28 mouse cellular contexts compared by ENCODE assay signal in the genomic region with DNA sequence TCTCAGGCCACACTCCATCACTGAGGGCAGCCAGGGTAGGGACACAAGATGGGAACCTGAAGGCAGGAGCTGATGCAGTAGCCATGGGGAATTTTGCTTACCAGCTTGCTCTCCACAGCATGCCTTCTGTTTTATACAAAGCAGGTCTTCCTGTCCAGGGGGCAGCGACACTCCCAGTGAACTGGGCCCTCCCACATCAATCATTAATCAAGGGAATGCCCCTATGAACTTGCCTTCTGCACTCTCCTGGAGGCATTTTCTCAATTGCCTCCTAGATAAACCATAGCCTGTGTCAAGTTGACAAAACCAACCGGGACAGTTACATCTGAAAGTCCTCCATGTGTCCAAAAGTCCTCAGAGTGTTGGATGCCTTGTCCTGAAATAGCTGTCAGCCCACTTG. TPM values are rescaled to one million over a fixed set of nuclear protein-coding genes. Genes with fewer than 3 reads are reported as not detected.
DNase-seq lines count a peak whose midpoint lies in the region; ATAC-seq and TF ChIP-seq lines count a peak whose summit lies in the region.
"Had no signal": no experiment of that assay in that cellular context is flagged by ENCODE, and none has a peak within 500 bp of the region (broad histone marks: within the 10 kb centered on the region; RNA-seq: fewer than 3 reads in every experiment).

No protein-coding gene starts in this region.

- 15% methylated on average over 2 of the region's 2 CpGs for WGBS in intestine, embryonic 14.5 days
- 12% methylated on average over 2 of the region's 2 CpGs for WGBS in intestine, postnatal 0 days
- 15% methylated on average over 2 of the region's 2 CpGs for WGBS in kidney, embryonic 16.5 days
- 67% methylated on average over 2 of the region's 2 CpGs for WGBS in forebrain, embryonic 11.5 days

- no peaks in the 10 kb centered on the region for H3K4me1 ChIP-seq in intestine, embryonic 14.5 days (replicated peaks; ENCODE audit: control insufficient read depth, insufficient read depth, low read length)
- no peaks in the 10 kb centered on the region for H3K4me1 ChIP-seq in intestine, postnatal 0 days (replicated peaks; ENCODE audit: control insufficient read depth, insufficient read depth, low read length)
- H3K4me1 ChIP-seq in kidney, embryonic 16.5 days (ENCODE audit: insufficient read depth, low read length), result 0 out of 2 replicates have a peak, but pooled peaks cover 2% of the 10 kb centered on the region
- H3K4me1 ChIP-seq in forebrain, embryonic 11.5 days (replicated peaks; ENCODE audit: control insufficient read depth, insufficient read depth, low read length), result no peaks in the 10 kb centered on the region
- H3K4me1 ChIP-seq: embryonic facial prominence, embryonic 13.5 days; forebrain, embryonic 13.5 days; hindbrain, embryonic 15.5 days; limb, embryonic 12.5 days; lung, embryonic 15.5 days had no signal

- no peak overlapping the region for H3K27ac ChIP-seq in intestine, embryonic 14.5 days (ENCODE audit: low read depth)
- H3K27ac ChIP-seq in intestine, postnatal 0 days (ENCODE audit: low read depth, low read length), result no peak overlapping the region
- no peak overlapping the region for H3K27ac ChIP-seq in kidney, embryonic 16.5 days (ENCODE audit: low read length)
- no peak overlapping the region for H3K27ac ChIP-seq in forebrain, embryonic 11.5 days (ENCODE audit: low read depth, low read length)
- H3K27ac ChIP-seq: embryonic facial prominence, embryonic 13.5 days; forebrain, embryonic 13.5 days; heart, embryonic 10.5 days; hindbrain, embryonic 15.5 days; limb, embryonic 12.5 days; liver, embryonic 14.5 days; lung, embryonic 15.5 days; stomach, postnatal 0 days had no signal

- no peak overlapping the region for H3K9ac ChIP-seq in intestine, embryonic 14.5 days (ENCODE audit: low read length)
- H3K9ac ChIP-seq in intestine, postnatal 0 days (ENCODE audit: low read depth, low read length), result no peak overlapping the region
- H3K9ac ChIP-seq in kidney, embryonic 16.5 days (replicated peaks; ENCODE audit: low read length), result no peak overlapping the region
- H3K9ac ChIP-seq in forebrain, embryonic 11.5 days (ENCODE audit: low read length), result no peak overlapping the region
- H3K9ac ChIP-seq: embryonic facial prominence, embryonic 13.5 days; forebrain, embryonic 13.5 days; hindbrain, embryonic 15.5 days; limb, embryonic 12.5 days; liver, embryonic 14.5 days; lung, embryonic 15.5 days had no signal

- peak; percentile 71 for ATAC-seq in intestine, embryonic 14.5 days (replicated peaks; ENCODE audit: low FRiP score, low TSS enrichment, low read depth)
- peak; percentile 75 for ATAC-seq in intestine, postnatal 0 days
- ATAC-seq in kidney, embryonic 16.5 days (ENCODE audit: low FRiP score, low TSS enrichment), result peak; percentile 71; the same call in 1 of the 2 replicates
- no peak for ATAC-seq in forebrain, embryonic 11.5 days (replicated peaks; ENCODE audit: low FRiP score)
- no peak for ATAC-seq in frontal cortex, adult (ENCODE audit: low TSS enrichment)
- ATAC-seq: forebrain, embryonic 13.5 days had no signal

- TF ChIP-seq CTCF in intestine, postnatal 0 days (IDR thresholded peaks at IDR 0.05; ENCODE audit: low read depth), result no peak

- peaks cover 3% of the 10 kb centered on the region; the same call in 1 of the 2 replicates for H3K27me3 ChIP-seq in intestine, embryonic 14.5 days (replicated peaks; ENCODE audit: control insufficient read depth, insufficient read depth, low read length)
- H3K27me3 ChIP-seq in intestine, postnatal 0 days (replicated peaks; ENCODE audit: control insufficient read depth, insufficient read depth, low read length), result no peaks in the 10 kb centered on the region
- peaks cover 5% of the 10 kb centered on the region; the same call in 1 of the 2 replicates for H3K27me3 ChIP-seq in kidney, embryonic 16.5 days (ENCODE audit: insufficient read depth, low read length)
- H3K27me3 ChIP-seq in forebrain, embryonic 11.5 days (ENCODE audit: control insufficient read depth, insufficient read depth, low read length), result peaks cover 4% of the 10 kb centered on the region
- H3K27me3 ChIP-seq: CH12.LX had no signal

- DNase-seq in intestine, embryonic 14.5 days (ENCODE audit: low spot score), result no peak
- DNase-seq in kidney, postnatal 4 days, result peak; percentile 34 to 58
- no peak for DNase-seq in left cerebral cortex, adult 9 months (ENCODE audit: low spot score in 2 of 2)
- no peak for DNase-seq in forebrain, embryonic 11.5 days (ENCODE audit: low spot score)
- DNase-seq: adrenal gland, adult 8-10 months; B cell, adult 2 months; cerebellum, adult 11-12 months; cerebellum, postnatal 10 days; embryo, embryonic 11 days; gastrocnemius, postnatal 10 days; lung, postnatal 36 days; midbrain, embryonic 14.5 days; right cerebral cortex, postnatal 14 days had no signal

- H3K4me3 ChIP-seq in intestine, embryonic 14.5 days (ENCODE audit: low read depth, low read length), result no peak overlapping the region
- no peak overlapping the region for H3K4me3 ChIP-seq in intestine, postnatal 0 days (ENCODE audit: low read depth, low read length)
- no peak overlapping the region for H3K4me3 ChIP-seq in kidney, embryonic 16.5 days (ENCODE audit: low read length)
- H3K4me3 ChIP-seq in forebrain, embryonic 11.5 days (ENCODE audit: low read depth, low read length), result no peak overlapping the region
- H3K4me3 ChIP-seq: embryonic facial prominence, embryonic 13.5 days; erythroblast, embryonic 14.5 days; forebrain, embryonic 13.5 days; heart, embryonic 10.5 days; hindbrain, embryonic 15.5 days; limb, embryonic 12.5 days; lung, embryonic 15.5 days; megakaryocyte, embryonic 14.5 days had no signal

- no peaks in the 10 kb centered on the region for H3K9me3 ChIP-seq in intestine, embryonic 14.5 days (ENCODE audit: control insufficient read depth, low read length)
- no peaks in the 10 kb centered on the region for H3K9me3 ChIP-seq in intestine, postnatal 0 days (ENCODE audit: control insufficient read depth)
- H3K9me3 ChIP-seq in kidney, embryonic 16.5 days (ENCODE audit: low read length), result no peaks in the 10 kb centered on the region
- no peaks in the 10 kb centered on the region for H3K9me3 ChIP-seq in forebrain, embryonic 11.5 days (ENCODE audit: control insufficient read depth, low read length)
- H3K9me3 ChIP-seq: embryonic facial prominence, embryonic 13.5 days; forebrain, embryonic 13.5 days; heart, embryonic 10.5 days; hindbrain, embryonic 15.5 days; limb, embryonic 12.5 days; lung, embryonic 15.5 days; megakaryocyte, embryonic 14.5 days had no signal

- H3K4me2 ChIP-seq in intestine, embryonic 14.5 days (ENCODE audit: low read length), result peak overlapping the region; percentile 3; the same call in 1 of the 2 replicates
- peak overlapping the region; percentile 25; the same call in 1 of the 2 replicates for H3K4me2 ChIP-seq in intestine, postnatal 0 days (replicated peaks; ENCODE audit: low read depth)
- H3K4me2 ChIP-seq in kidney, embryonic 16.5 days (replicated peaks; ENCODE audit: low read depth, low read length), result no peak overlapping the region
- no peak overlapping the region for H3K4me2 ChIP-seq in forebrain, embryonic 11.5 days (ENCODE audit: low read depth, low read length, severe bottlenecking)
- H3K4me2 ChIP-seq: embryonic facial prominence, embryonic 13.5 days; forebrain, embryonic 13.5 days; hindbrain, embryonic 15.5 days; limb, embryonic 12.5 days; lung, embryonic 15.5 days had no signal

- no peaks in the 10 kb centered on the region for H3K36me3 ChIP-seq in intestine, embryonic 14.5 days (ENCODE audit: control insufficient read depth, insufficient read depth, low read length)
- no peaks in the 10 kb centered on the region for H3K36me3 ChIP-seq in intestine, postnatal 0 days (ENCODE audit: control insufficient read depth, insufficient read depth)
- H3K36me3 ChIP-seq in kidney, embryonic 16.5 days (ENCODE audit: insufficient read depth, low read length), result no peaks in the 10 kb centered on the region
- H3K36me3 ChIP-seq in forebrain, embryonic 11.5 days (ENCODE audit: control insufficient read depth, insufficient read depth, low read length), result no peaks in the 10 kb centered on the region
- H3K36me3 ChIP-seq: embryonic facial prominence, embryonic 13.5 days; G1E; heart, embryonic 10.5 days; hindbrain, embryonic 15.5 days; limb, embryonic 12.5 days; lung, embryonic 15.5 days had no signal

RNA-seq across cellular contexts. Expression of a gene that starts 6.1 kb away (rescaled TPM):
- 3.2 and 3.5 TPM in 2 replicates for polyA plus RNA-seq in intestine, embryonic 14.5 days (2014; fragmentation: Nextera tagmentation; extraction: Ambion mirVana)
- 3.5 and 4.5 TPM in 2 replicates for polyA plus RNA-seq in intestine, postnatal 0 days (2015; fragmentation: Nextera tagmentation; extraction: Ambion mirVana)
- 0.51 and 0.81 TPM in 2 replicates for polyA plus RNA-seq in kidney, embryonic 16.5 days (2015; fragmentation: Nextera tagmentation; extraction: Ambion mirVana)
- polyA plus RNA-seq in forebrain, embryonic 11.5 days (2014; fragmentation: Nextera tagmentation; extraction: Ambion mirVana), result 0.09 and 0.47 TPM in 2 replicates
- polyA plus RNA-seq: erythroblast, embryonic 14.5 days; G1E had no signal

Comparison
In these comparisons a context has a peak if more than half of its experiments do, and no peak if none do; other contexts are left out.
1. ATAC-seq: peak in intestine, embryonic 14.5 days (single experiment), intestine, postnatal 0 days (single experiment) and kidney, embryonic 16.5 days (single experiment); none in forebrain, embryonic 11.5 days (single experiment) and frontal cortex, adult (single experiment).
2. DNase-seq: peak in kidney, postnatal 4 days (2 of 2); none in intestine, embryonic 14.5 days (single experiment), left cerebral cortex, adult 9 months (0 of 2) and forebrain, embryonic 11.5 days (single experiment).
3. H3K4me2 ChIP-seq: peak in intestine, embryonic 14.5 days (single experiment) and intestine, postnatal 0 days (single experiment); none in kidney, embryonic 16.5 days (single experiment) and forebrain, embryonic 11.5 days (single experiment).